Mouse (Mus musculus): ENCODE results near the gene Lyrm9. TPM values are rescaled to one million over a fixed set of nuclear protein-coding genes. Genes with fewer than 3 reads are reported as not detected.

Lyrm9 gene
- total RNA-seq, 2 experiments from 2014 or later: 13.9 to 91.6 TPM

Other genes with a start within 250 kb of the Lyrm9 start
- gene Nlk, start 129.2 kb upstream of the Lyrm9 start, total RNA-seq (2014; fragmentation: Nextera tagmentation): 26.7 and 34.8 TPM in 2 replicates
- 21.6 and 29.8 TPM in 2 replicates for gene Nlk, start 129.2 kb upstream of the Lyrm9 start, total RNA-seq (2017)
- gene Ccnq, start 74.9 kb upstream of the Lyrm9 start, total RNA-seq (2014; fragmentation: Nextera tagmentation): 27.0 and 42.5 TPM in 2 replicates
- gene Ccnq, start 74.9 kb upstream of the Lyrm9 start, total RNA-seq (2017): 30.9 and 32.6 TPM in 2 replicates
- gene Nos2, start 94.2 kb downstream of the Lyrm9 start, total RNA-seq (2014; fragmentation: Nextera tagmentation): not detected in 2 replicates
- not detected in 2 replicates for gene Nos2, start 94.2 kb downstream of the Lyrm9 start, total RNA-seq (2017)
- 535 and 677 TPM in 2 replicates for gene Lgals9, start 158.4 kb downstream of the Lyrm9 start, total RNA-seq (2014; fragmentation: Nextera tagmentation)
- 135 and 231 TPM in 2 replicates for gene Lgals9, start 158.4 kb downstream of the Lyrm9 start, total RNA-seq (2017)